Mouse (Mus musculus): ENCODE data around the gene Rccd1. TPM values are rescaled to one million over a fixed set of nuclear protein-coding genes. Genes with fewer than 3 reads are reported as not detected.

Rccd1 gene
- total RNA-seq (2021): 1 to 10 TPM; 4.7 to 6.8 TPM
- long read RNA-seq, experiment 1, partial matches to known transcripts: 0 of 4 reads
- long read RNA-seq, experiment 1, other reads (novel, unspliced or antisense): 3 of 4 reads
- long read RNA-seq, experiment 2: 0 reads

DNA sequence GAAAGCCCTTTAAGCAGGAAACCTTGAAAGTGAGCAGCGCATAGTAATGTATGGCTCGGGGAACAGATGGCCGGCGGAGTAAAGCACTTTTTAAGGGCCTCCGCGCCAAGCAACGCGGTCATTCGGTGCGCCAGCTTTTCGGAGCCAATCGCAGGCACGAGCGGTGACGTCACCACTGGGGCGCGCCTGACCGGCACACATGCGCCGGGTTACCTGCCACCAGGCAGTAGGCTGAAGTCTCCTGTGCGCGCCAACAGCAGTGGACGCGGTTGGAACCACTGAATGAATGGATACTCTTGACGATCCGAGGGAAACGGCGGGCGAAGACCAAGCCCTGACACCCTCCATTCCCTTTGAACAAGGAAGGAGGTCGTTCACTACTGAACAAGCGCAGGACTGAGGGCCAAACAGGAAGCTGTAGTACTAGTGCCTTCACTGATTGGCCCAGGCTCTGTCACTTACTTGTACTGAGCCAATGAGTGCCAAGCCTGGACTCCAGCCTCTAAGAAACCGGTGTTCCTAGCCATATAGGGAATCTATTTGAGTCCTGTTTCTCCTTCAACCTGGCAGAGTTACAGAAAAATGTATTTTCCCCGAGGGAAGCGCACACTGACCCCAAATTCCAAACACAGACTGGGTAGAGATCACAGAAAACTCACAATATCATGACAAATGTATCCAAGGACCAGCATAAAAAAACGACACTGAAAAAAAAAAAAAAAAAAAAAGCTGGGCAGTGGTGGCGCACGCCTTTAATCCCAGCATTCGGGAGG lies at the start of gene Rccd1:
Gene Rccd1, minus strand, starts transcription at position 412 of the 773 bp plus-strand sequence.
- DNase-seq: peak; percentile 97

- DNase-seq: no peak
These were observed 49.6 kb upstream of the Rccd1 start for GRCm38 (mm10) chr7:80373850-80374249.

GRCm38 (mm10) chr7:80373352-80373751 lies 49.1 kb upstream of the Rccd1 start:
- no peak for DNase-seq

DNA sequence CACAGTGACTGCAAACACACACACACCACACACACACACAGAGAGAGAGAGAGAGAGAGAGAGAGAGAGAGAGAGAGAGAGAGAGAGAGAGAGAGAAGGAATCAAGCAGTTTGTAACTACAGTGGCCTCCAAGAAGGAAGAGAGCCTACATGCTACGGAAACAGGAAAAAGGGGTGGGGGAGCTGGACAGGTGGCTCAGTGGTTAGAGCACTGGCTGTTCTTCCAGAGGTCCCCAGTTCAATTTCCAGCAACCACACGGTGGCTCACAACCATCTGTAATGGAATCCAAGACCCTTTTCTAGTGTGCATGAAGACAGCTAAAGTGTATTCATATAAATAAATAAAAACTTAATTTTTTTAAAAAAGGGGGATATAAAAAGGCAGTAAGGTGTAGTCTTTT lies 48.4 kb upstream of the Rccd1 start:
- DNase-seq: no peak

GRCm38 (mm10) chr7:80372166-80372565 lies 47.9 kb upstream of the Rccd1 start:
- no peak for DNase-seq

DNA sequence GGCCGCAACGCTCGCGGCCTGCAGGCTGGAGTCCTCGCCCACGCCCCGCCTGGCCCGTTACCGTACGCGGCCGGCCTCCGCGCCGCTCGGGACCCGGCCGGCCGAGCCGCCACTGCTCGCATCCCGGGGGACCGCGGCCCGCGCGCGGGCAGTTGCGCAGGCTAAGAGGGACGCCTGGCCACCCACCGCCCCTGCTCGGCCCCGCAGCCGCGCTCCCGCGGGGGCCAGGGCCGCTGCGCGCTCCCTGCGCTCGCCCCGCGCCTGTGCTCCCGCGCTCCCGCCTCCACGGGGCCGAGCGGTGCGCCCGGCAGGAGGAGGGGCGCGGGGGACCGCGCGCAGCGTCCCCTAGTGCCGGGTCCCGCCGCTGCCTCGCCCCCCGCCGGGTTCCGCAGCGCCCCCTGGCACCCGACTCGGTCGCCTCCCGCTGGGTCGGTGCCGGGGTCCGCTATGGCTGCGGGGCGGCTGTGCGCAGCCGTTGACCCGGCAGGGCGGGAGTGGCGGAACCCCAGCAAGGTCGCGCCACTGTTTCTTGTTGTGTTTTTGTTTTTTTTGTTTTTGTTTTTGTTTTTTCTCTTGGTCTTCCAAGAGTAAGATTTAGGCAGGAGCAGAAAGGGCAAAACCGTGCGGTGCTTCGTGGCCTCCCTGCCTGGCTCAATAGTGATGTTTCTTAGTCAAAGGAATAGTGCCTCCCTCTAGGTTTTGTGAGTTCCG lies 46.9 kb upstream of the Rccd1 start, which contains the start of gene Man2a2:
Gene Man2a2, minus strand, starts transcription at position 335 of the 711 bp plus-strand sequence.
- peak; percentile 81 to 83 for DNase-seq

DNA sequence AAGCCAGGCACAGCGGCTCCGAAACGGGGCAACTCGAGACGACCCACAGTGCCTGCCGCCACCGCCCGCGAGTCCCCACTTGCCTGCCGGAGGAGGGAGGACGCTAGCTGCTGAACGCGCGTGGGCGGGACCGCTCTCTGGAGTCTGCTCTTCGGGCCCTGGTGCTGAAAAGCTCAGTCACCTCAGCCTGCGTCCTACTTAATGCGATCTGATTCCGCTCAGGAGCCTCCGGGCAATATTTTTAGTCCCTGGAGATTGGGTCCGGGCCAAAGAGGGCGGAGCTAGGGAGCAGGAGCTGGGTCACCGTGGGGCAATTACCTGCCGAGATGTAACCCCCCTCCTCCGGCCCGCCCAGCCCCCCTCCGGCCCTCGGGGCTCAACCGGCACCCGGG lies 46.4 kb upstream of the Rccd1 start:
- DNase-seq: peak; percentile 86 to 89

- DNase-seq: no peak
These were observed 45.7 kb upstream of the Rccd1 start for GRCm38 (mm10) chr7:80369967-80370431.

- no peak for DNase-seq
These were observed 45.2 kb upstream of the Rccd1 start for GRCm38 (mm10) chr7:80369461-80369860.

GRCm38 (mm10) chr7:80368635-80369421 lies 44.6 kb upstream of the Rccd1 start:
- peak; percentile 41 to 58 for DNase-seq

DNA sequence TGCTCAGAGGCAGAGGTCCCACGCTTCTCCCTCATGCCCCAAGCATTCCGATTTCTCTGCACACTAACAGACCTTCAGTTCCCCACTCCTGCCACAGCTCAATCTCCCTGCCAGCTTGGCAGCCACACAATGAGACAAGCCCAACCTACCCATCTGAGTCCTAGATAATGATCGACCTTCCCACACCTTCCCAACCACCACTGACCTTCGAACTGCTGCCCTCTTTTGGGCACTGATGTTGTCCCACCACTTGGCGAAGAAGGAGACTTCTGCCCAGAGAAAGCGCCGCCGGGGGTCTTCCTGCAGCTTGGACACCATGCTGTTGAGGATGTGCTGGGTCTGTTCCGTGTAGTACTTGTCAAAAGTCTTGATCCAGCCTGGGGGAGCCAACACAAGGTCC lies 43.8 kb upstream of the Rccd1 start:
- DNase-seq: no peak

- no peak for DNase-seq
These were observed 43.0 kb upstream of the Rccd1 start for GRCm38 (mm10) chr7:80367232-80367631.

GRCm38 (mm10) chr7:80365759-80366158 lies 41.5 kb upstream of the Rccd1 start:
- DNase-seq: peak in 1 of 2 experiments; percentile 60

- no peak for DNase-seq
These were observed 36.2 kb upstream of the Rccd1 start for GRCm38 (mm10) chr7:80360435-80360834.

DNA sequence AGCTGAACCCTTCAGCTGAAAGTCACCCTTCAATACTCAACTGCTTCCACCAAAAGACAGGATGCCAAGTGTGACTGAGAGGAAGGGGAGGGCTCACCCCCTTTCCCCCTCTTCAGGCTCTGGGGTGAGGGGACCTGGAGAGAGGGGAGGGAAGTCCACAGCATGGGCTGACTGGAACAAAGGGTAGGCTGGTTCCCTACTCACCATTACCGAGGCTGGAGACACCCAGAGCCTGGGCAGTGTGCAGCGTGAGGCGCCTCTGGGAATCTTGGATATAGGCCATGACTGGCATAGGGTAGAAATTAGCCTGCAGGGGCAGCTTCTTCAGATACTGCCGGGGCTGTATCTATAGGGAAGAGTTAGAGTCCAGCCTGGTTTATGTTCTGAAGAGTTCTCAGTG lies 33.8 kb upstream of the Rccd1 start:
- DNase-seq: no peak

GRCm38 (mm10) chr7:80357156-80357555 lies 32.9 kb upstream of the Rccd1 start:
- DNase-seq: peak in 1 of 2 experiments; percentile 43

DNA sequence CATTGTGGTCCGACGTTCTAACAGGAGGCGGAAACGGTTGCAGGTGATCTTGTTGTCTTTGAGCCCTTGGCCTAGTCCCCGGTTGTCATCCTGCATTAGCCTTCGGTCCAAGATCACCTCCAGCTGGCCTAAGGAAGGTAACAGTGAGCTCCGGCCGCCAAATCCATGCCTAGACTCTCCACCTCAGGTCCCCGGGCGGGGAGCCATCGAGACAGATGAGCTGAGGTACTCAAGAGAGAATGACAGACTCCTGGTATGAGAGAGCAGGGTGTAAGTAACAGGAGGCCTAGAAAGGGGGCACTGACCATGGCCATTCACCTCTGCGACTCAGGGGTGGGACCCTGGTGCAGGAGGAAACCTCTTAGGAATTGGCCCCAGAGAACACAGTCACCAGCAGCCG lies 32.1 kb upstream of the Rccd1 start:
- DNase-seq: no peak

DNA sequence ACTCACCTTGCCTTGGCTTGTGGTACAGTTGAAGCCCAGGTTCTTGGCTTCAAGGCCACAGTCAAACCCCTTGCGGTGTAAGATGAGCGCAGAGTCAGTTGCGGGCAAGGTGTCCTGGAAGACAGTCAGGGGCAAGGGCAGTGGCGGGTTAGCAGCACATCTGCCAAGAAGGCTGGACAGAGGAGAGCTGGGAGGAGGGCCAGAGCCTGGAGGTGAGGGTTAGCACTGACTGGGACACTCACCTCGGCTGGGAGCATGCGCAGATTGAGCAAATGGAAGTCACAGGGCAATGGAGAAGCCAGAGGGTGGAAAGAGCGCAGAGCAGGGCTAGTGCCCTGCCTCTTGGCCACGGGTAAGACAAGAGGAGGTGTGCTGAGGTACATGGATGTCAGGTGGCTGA lies 28.7 kb upstream of the Rccd1 start:
- DNase-seq: no peak

GRCm38 (mm10) chr7:80350808-80351207 lies 26.6 kb upstream of the Rccd1 start:
- no peak for DNase-seq

DNA sequence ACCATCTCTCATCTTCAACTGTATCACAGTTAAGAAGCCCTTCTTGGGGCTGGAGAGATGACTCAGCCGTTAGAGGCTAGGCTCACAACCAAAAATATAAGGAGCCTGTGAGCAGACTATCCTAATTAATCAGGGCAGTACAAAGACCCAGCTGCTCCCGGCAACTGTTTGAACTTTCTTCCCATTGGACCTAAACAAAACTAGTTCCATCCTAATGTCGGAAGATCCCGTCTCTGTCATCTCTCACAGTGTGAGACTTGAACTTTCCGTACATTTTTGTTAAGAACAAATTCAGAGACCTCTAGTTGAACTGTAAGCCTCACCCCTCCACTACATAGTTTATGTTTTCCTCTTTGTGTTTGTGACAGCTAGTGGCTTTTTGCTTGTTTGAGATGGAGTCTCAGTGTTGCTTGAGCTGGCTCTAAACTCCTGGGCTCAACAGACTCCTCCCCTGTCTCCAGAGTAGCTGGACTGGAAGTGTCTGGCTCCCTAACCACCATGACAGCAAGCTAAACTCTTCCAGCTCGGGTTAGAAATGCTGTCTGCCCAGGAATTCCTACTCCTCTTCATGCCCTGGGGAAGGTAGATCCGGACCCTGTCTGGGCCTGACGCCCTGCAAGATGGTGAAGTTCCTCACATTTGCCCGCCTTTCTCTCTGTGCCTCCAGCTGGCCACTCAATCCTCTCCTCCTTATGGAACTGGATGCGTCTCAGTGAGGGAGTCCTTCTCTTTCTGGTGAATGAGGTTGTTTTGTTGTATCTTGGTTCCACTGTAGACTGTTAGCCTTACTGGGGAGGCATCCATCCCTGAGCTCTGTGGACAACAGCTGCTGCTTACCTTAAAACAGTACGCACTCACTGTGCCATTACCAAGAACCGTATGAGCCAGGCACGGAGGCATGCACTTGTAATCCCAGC lies 23.7 kb upstream of the Rccd1 start:
- no peak for DNase-seq

- no peak for DNase-seq
These were observed 22.6 kb upstream of the Rccd1 start for GRCm38 (mm10) chr7:80346830-80347229.
